In genomic region chr10:83931758-83932157, GRCm38 (mm10) we compare ENCODE assay signal across 19 mouse cellular contexts.
A peak's percentile ranks its signal among the peaks of the same experiment; 100 is the strongest.
DNase-seq lines count a peak whose midpoint lies in the region; ATAC-seq and TF ChIP-seq lines count a peak whose summit lies in the region.
"Had no signal": no experiment of that assay in that cellular context is flagged by ENCODE, and none has a peak within 500 bp of the region (broad histone marks: within the 10 kb centered on the region; RNA-seq: fewer than 3 reads in every experiment).

No protein-coding gene starts in this region.

- TF ChIP-seq CTCF in lung, adult 2 months (IDR thresholded peaks at IDR 0.05; ENCODE audit: insufficient read depth, low read length), result no peak

- WGBS in lung, adult 2 months, result 41% methylated on average over 3 of the region's 3 CpGs

- peaks cover 21% of the 10 kb centered on the region for H3K4me1 ChIP-seq in lung, adult 2 months (ENCODE audit: control insufficient read depth, insufficient read depth, low read length)
- H3K4me1 ChIP-seq: liver, embryonic 15.5 days; midbrain, embryonic 15.5 days had no signal

- no peak for TF ChIP-seq POLR2A in lung, adult 2 months (IDR thresholded peaks at IDR 0.05; ENCODE audit: borderline replicate concordance, extremely low read depth, low read depth, low read length)

- intact Hi-C loops in left cerebral cortex, postnatal 36 days (cut with DNase I), result no loop called here

- DNase-seq in lung, adult 18-20 months, result peak; percentile 49 to 65
- DNase-seq in lung, adult 2 months, result no peak
- peak; percentile 31 for DNase-seq in adrenal gland, postnatal 14 days
- DNase-seq in kidney, adult 9 months, result peak; percentile 76
- DNase-seq in lung, postnatal 10 days, result peak; percentile 76
- DNase-seq in spleen, adult 12 weeks (ENCODE audit: low spot score), result no peak
- DNase-seq in left cerebral cortex, postnatal 36 days (ENCODE audit: low spot score in 2 of 2), result no peak
- DNase-seq: cerebellum, postnatal 10 days; forebrain, postnatal 0 days; gastrocnemius, adult 2 months; heart, adult 11 months; heart, postnatal 4 days; thymus, postnatal 25 days had no signal

- no peak for ATAC-seq in monocyte, adult 5-6 weeks (replicated peaks; ENCODE audit: insufficient number of reproducible peaks, low FRiP score, low TSS enrichment, poor library complexity, severe bottlenecking)
- ATAC-seq: inflammation-experienced regulatory T-cells, adult 6 months; midbrain, embryonic 15.5 days had no signal

- H3K4me3 ChIP-seq in lung, adult 2 months (replicated peaks; ENCODE audit: extremely low read depth, low read depth, low read length), result no peak overlapping the region
- H3K4me3 ChIP-seq: gastrocnemius, adult 2 months; heart, embryonic 13.5 days; limb, embryonic 12.5 days; liver, embryonic 15.5 days; midbrain, embryonic 15.5 days had no signal

Comparison
In these comparisons a context has a peak if more than half of its experiments do, and no peak if none do; other contexts are left out.
1. DNase-seq: peak in lung, adult 18-20 months (2 of 2), adrenal gland, postnatal 14 days (single experiment), kidney, adult 9 months (single experiment) and lung, postnatal 10 days (single experiment); none in lung, adult 2 months (single experiment), spleen, adult 12 weeks (single experiment) and left cerebral cortex, postnatal 36 days (0 of 2).